Mouse (Mus musculus) intestine, embryonic 15.5 days (tissue): Measurements from ENCODE around the gene Rraga. TPM values are rescaled to one million over a fixed set of nuclear protein-coding genes. Genes with fewer than 3 reads are reported as not detected.
A peak's percentile ranks its signal among the peaks of the same experiment; 100 is the strongest.

Experiments
- ATAC-seq: fragments of 200-750 bp; cut with Nextera tagmentation; 2 replicates; pipeline ENCODE4 v1.8.0; 2017; ENCODE audit warnings: moderate TSS enrichment, moderate library complexity
- H3K27ac ChIP-seq: fragments of 300-500 bp; sonication (generic); 2 replicates; pipeline ENCODE4 v1.5.1; 2015; ENCODE audit warnings: mild to moderate bottlenecking, inconsistent platforms
- H3K27me3 ChIP-seq: fragments of 300-500 bp; sonication (generic); replicated peaks from 2 replicates; pipeline ENCODE4 v1.6.1; 2015; ENCODE audit warnings: inconsistent platforms
- H3K36me3 ChIP-seq: fragments of 300-500 bp; sonication (generic); 2 replicates; pipeline ENCODE4 v1.6.1; 2015; ENCODE audit warnings: inconsistent platforms
- H3K4me1 ChIP-seq: fragments of 300-500 bp; sonication (generic); replicated peaks from 2 replicates; pipeline ENCODE4 v1.6.1; 2015; ENCODE audit warnings: inconsistent platforms
- H3K4me2 ChIP-seq: fragments of 300-500 bp; sonication (generic); replicated peaks from 2 replicates; pipeline ENCODE4 v1.6.1; 2015; ENCODE audit warnings: mild to moderate bottlenecking, inconsistent platforms
- H3K4me3 ChIP-seq: fragments of 300-500 bp; sonication (generic); replicated peaks from 2 replicates; pipeline ENCODE4 v1.5.1; 2015; ENCODE audit warnings: inconsistent platforms
- H3K9ac ChIP-seq: fragments of 300-500 bp; sonication (generic); 2 replicates; pipeline ENCODE4 v1.6.1; 2015; ENCODE audit warnings: inconsistent platforms
- H3K9me3 ChIP-seq: fragments of 300-500 bp; sonication (generic); 2 replicates; pipeline ENCODE4 v1.6.1; 2016; ENCODE audit warnings: inconsistent platforms
- WGBS: fragments of 180-500 bp; shearing (Covaris S2); methylation state at CpG from one replicate; pipeline ENCODE4 v1.1.7; 2015; 5-methylcytosine and 5-hydroxymethylcytosine counted together
- polyA plus RNA-seq: library from polyadenylated mRNA; unstranded; fragments of >200 nt; fragmentation: Nextera tagmentation; extraction: Ambion mirVana; gene quantifications from 2 replicates; pipeline ENCODE4 v1.2.1, GENCODE M21; 2015

Gene Rraga
- polyA plus RNA-seq, 1 experiment from 2014 or later, result 69.8 TPM

DNA sequence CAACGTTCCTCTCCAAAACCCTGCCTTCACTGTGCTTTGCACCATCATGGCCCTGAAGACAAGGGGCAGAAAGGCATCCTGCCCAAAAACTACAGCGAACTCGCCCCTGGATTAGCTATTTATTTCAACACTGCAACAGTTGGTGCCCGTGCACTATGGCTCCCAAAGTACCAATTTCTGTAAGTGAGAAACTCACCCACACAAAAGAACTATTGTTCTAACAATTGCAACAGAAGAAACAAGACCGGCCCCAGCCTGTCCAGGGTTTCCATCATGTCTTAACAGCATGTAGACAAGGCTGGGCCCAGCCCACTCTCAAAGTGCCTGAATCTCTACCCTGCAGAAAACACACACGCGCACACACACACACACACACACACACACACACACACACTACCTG lies 18.1 kb upstream of the Rraga start:
- H3K4me3 ChIP-seq, result no peak overlapping the region
- no peak overlapping the region for H3K27ac ChIP-seq
- no peak overlapping the region for H3K4me2 ChIP-seq
- 73% methylated on average over 7 of the region's 7 CpGs for WGBS
- no peak overlapping the region for H3K9ac ChIP-seq
- no peak for ATAC-seq
- H3K36me3 ChIP-seq, result no peaks in the 10 kb centered on the region
- H3K27me3 ChIP-seq, result no peaks in the 10 kb centered on the region
- no peaks in the 10 kb centered on the region for H3K4me1 ChIP-seq
- no peaks in the 10 kb centered on the region for H3K9me3 ChIP-seq

DNA sequence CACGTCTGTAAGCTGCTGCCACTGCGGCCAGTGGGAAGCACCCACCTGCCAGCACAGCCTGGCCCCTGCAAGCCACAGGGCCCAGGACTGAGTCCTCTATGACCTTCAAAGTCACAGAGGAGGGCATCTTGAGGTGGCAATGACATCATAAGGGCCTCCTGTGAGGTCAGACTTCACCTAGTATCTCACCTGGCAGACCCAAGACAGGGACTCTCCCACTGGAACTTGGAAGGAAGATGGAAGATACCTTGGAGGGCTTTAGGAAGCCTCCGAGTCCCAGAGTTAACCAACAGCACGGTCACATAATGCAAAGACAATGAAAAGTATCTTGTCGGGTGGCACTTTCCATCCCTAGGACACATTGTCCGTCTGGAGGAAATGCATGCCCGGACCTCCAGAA lies 17.2 kb upstream of the Rraga start, which contains the start of gene Saxo1:
Saxo1 (minus strand) TSS at position 101 of the 400 bp plus-strand sequence.
- no peaks in the 10 kb centered on the region for H3K4me1 ChIP-seq
- H3K4me3 ChIP-seq, result no peak within 1 kb of the TSS
- no peaks in the 10 kb centered on the region for H3K36me3 ChIP-seq
- no peak within 1 kb of the TSS for H3K4me2 ChIP-seq
- H3K27ac ChIP-seq, result no peak within 1 kb of the TSS
- no peak for ATAC-seq
- H3K27me3 ChIP-seq, result no peaks in the 10 kb centered on the region
- no peaks in the 10 kb centered on the region for H3K9me3 ChIP-seq
- WGBS, result 92% methylated on average over 7 of the region's 7 CpGs
- H3K9ac ChIP-seq, result no peak within 1 kb of the TSS

GRCm38 (mm10) chr4:86559006-86559405 lies 16.5 kb upstream of the Rraga start:
- no peak for ATAC-seq
- Histone ChIP-seq H3K4me1 (no peaks in the 10 kb centered on the region), H3K4me2 (no peak overlapping the region), H3K9me3 (no peaks in the 10 kb centered on the region), H3K4me3 (no peak overlapping the region), H3K27ac (no peak overlapping the region), H3K27me3 (no peaks in the 10 kb centered on the region), H3K9ac (no peak overlapping the region), H3K36me3 (no peaks in the 10 kb centered on the region)
- WGBS, result 61% methylated on average over 4 of the region's 4 CpGs

- 95% methylated on average over 3 of the region's 3 CpGs for WGBS
- no peak overlapping the region for H3K27ac ChIP-seq
- no peaks in the 10 kb centered on the region for H3K27me3 ChIP-seq
- H3K9me3 ChIP-seq, result no peaks in the 10 kb centered on the region
- H3K4me1 ChIP-seq, result no peaks in the 10 kb centered on the region
- no peak overlapping the region for H3K9ac ChIP-seq
- no peak for ATAC-seq
- H3K36me3 ChIP-seq, result no peaks in the 10 kb centered on the region
- H3K4me2 ChIP-seq, result no peak overlapping the region
- H3K4me3 ChIP-seq, result no peak overlapping the region
These were observed 14.4 kb upstream of the Rraga start for GRCm38 (mm10) chr4:86561061-86561460.

DNA sequence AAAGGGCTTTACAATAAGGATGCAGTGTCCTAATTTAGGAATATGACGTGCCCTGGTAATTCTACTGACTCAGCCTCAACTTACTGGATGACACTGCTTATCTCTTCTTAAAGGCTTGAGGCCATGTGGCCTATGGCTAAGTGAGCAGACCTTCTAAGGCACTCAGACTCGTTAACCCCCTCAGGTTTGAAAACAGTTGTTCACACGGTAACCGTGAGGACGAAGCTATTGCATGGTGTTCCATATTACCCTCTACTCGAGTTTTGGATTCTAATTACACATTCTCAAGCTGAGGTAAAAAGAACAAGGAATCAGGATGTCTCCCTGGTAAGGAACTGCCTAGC lies 557 bp upstream of the Rraga start:
- peak; percentile 13 for ATAC-seq
- Histone ChIP-seq H3K27ac (peak overlapping the region; percentile 96), H3K9ac (peak overlapping the region; percentile 90), H3K9me3 (no peaks in the 10 kb centered on the region), H3K27me3 (no peaks in the 10 kb centered on the region), H3K4me1 (peaks cover 9% of the 10 kb centered on the region), H3K36me3 (0 out of 2 replicates have a peak, but pooled peaks cover 2% of the 10 kb centered on the region), H3K4me2 (peak overlapping the region; percentile 79), H3K4me3 (peak overlapping the region; percentile 84)
- WGBS, result 15% methylated on average over 6 of the region's 6 CpGs

DNA sequence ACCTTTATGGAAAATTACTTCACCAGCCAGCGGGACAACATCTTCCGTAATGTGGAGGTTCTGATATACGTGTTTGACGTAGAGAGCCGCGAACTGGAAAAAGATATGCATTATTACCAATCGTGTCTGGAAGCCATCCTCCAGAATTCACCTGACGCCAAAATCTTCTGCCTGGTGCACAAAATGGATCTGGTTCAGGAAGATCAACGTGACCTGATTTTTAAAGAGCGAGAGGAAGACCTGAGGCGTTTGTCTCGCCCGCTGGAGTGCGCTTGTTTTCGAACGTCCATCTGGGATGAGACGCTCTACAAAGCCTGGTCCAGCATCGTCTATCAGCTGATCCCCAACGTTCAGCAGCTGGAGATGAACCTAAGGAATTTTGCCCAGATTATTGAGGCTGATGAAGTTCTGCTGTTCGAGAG lies 663 bp downstream of the Rraga start:
- no peak for ATAC-seq
- peaks cover 9% of the 10 kb centered on the region for H3K4me1 ChIP-seq
- H3K4me2 ChIP-seq, result peak overlapping the region; percentile 79
- 0 out of 2 replicates have a peak, but pooled peaks cover 2% of the 10 kb centered on the region for H3K36me3 ChIP-seq
- WGBS, result 0% methylated on average over 20 of the region's 20 CpGs
- peak overlapping the region; percentile 96 for H3K27ac ChIP-seq
- H3K9ac ChIP-seq, result peak overlapping the region; percentile 90
- H3K4me3 ChIP-seq, result peak overlapping the region; percentile 84
- H3K9me3 ChIP-seq, result no peaks in the 10 kb centered on the region
- no peaks in the 10 kb centered on the region for H3K27me3 ChIP-seq

GRCm38 (mm10) chr4:86576630-86577225 lies 1.3 kb downstream of the Rraga start:
- ATAC-seq, result no peak
- WGBS, result 7% methylated on average over 11 of the region's 11 CpGs
- Histone ChIP-seq H3K9me3 (no peaks in the 10 kb centered on the region), H3K4me2 (peak overlapping the region; percentile 79), H3K4me1 (peaks cover 9% of the 10 kb centered on the region), H3K9ac (peak overlapping the region; percentile 90), H3K36me3 (0 out of 2 replicates have a peak, but pooled peaks cover 2% of the 10 kb centered on the region), H3K27me3 (no peaks in the 10 kb centered on the region), H3K4me3 (peak overlapping the region; percentile 84), H3K27ac (0 out of 2 replicates have a peak overlapping the region, but pooled peaks have one; percentile 96)

DNA sequence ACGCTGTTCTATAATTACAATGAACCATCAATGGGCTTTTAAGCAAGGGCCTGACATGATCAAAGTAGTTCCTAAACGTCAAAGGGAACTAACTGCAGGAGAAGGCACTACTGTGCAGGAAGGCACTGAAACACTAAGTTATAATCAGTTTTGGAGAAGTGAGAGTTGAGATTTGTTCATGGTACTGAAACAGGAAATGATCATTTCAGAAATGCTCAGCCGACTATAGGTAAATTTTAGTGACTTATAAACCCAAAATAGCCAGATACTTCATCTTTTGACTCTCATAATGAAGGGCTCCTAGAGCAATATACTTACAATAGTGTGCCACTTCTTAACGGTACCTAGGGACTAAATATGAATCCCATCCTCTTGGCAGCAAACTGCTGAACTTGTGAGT lies 4.6 kb downstream of the Rraga start:
- Histone ChIP-seq H3K27ac (no peak overlapping the region), H3K9ac (no peak overlapping the region), H3K9me3 (no peaks in the 10 kb centered on the region), H3K4me2 (no peak overlapping the region), H3K36me3 (peaks cover 16% of the 10 kb centered on the region; the same call in 1 of the 2 replicates), H3K27me3 (no peaks in the 10 kb centered on the region), H3K4me1 (peaks cover 9% of the 10 kb centered on the region), H3K4me3 (no peak overlapping the region)
- ATAC-seq, result no peak
- 69% methylated on average over 4 of the region's 4 CpGs for WGBS

- ATAC-seq, result no peak
- H3K9me3 ChIP-seq, result no peaks in the 10 kb centered on the region
- no peak overlapping the region for H3K4me2 ChIP-seq
- H3K27ac ChIP-seq, result no peak overlapping the region
- no peak overlapping the region for H3K9ac ChIP-seq
- 85% methylated on average over 3 of the region's 3 CpGs for WGBS
- H3K27me3 ChIP-seq, result no peaks in the 10 kb centered on the region
- H3K4me1 ChIP-seq, result peaks cover 9% of the 10 kb centered on the region
- no peak overlapping the region for H3K4me3 ChIP-seq
- peaks cover 16% of the 10 kb centered on the region; the same call in 1 of the 2 replicates for H3K36me3 ChIP-seq
These were observed 5.1 kb downstream of the Rraga start for GRCm38 (mm10) chr4:86580591-86580990.

GRCm38 (mm10) chr4:86588236-86588635 lies 12.8 kb downstream of the Rraga start:
- H3K9me3 ChIP-seq, result no peaks in the 10 kb centered on the region
- H3K27me3 ChIP-seq, result no peaks in the 10 kb centered on the region
- 86% methylated on average over 3 of the region's 3 CpGs for WGBS
- ATAC-seq, result no peak
- H3K9ac ChIP-seq, result no peak overlapping the region
- H3K4me3 ChIP-seq, result no peak overlapping the region
- no peaks in the 10 kb centered on the region for H3K4me1 ChIP-seq
- H3K4me2 ChIP-seq, result no peak overlapping the region
- no peak overlapping the region for H3K27ac ChIP-seq
- H3K36me3 ChIP-seq, result peaks cover 17% of the 10 kb centered on the region

DNA sequence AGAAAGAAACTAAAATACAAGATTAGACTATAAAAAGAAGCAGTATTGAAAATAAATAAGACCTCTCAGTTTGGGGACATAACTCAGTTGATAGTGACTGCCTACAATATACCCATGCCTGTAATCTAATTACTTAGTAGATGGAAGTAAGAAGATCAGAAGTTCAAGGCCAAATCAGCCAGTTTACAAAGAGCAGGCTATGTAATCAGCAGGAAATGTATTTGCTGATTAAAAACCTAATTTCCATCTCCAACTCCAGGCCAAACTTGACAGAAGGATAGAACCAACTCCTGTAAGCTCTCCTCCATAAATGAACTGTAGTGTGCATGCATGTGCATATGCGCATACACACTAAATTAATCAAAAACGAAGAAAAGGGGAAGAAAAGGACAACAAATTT lies 15.8 kb downstream of the Rraga start:
- Histone ChIP-seq H3K9me3 (no peaks in the 10 kb centered on the region), H3K9ac (no peak overlapping the region), H3K4me1 (no peaks in the 10 kb centered on the region), H3K36me3 (peaks cover 11% of the 10 kb centered on the region), H3K4me2 (no peak overlapping the region), H3K27ac (no peak overlapping the region), H3K27me3 (no peaks in the 10 kb centered on the region), H3K4me3 (no peak overlapping the region)
- 90% methylated on average over 2 of the region's 2 CpGs for WGBS
- no peak for ATAC-seq

DNA sequence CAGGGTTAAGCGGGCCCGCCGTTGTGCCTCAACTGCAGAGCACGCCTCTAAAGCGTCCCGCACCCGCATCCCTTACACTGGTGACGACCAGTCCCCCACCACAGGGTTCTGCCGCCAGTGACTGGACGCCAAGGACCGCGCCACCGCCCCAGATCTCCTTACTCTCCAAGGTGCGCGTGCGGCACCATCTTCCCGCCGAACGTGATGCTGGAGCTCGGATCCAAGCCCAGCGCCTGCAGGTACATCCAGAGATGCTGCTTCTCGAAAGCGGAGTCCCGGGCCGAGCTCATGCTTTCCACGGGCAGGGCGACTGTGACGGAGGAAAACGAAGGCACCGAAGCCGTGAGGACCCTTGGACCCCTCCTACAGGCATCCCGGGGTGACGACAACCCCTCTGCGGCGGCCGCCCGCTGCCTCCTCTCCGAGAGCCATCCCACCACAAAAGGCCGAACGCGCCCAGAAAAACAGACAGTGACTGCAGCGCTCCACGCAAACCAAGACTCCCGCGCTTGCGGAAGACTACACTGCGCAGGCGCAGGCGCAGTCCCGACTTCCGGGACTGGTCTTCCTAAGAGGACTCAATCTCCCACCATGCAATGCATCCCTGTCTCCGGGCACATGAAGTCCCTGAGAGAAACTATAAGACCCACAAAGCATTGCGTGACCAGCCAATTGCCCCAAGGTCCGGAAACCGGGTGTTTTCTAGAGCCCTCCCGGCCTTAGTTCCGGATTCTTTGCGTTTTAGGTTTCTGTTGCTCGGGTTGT lies 36.2 kb downstream of the Rraga start, which contains the start of gene Haus6:
Haus6 (minus strand) TSS at position 532 of the 765 bp plus-strand sequence.
- peak within 1 kb of the TSS; percentile 81 for H3K9ac ChIP-seq
- H3K4me3 ChIP-seq, result peak within 1 kb of the TSS; percentile 69
- no peaks in the 10 kb centered on the region for H3K4me1 ChIP-seq
- peak; percentile 100 for ATAC-seq
- H3K27ac ChIP-seq, result peak within 1 kb of the TSS; percentile 61
- under 1% methylated on average over 59 of the region's 59 CpGs for WGBS
- no peaks in the 10 kb centered on the region for H3K36me3 ChIP-seq
- H3K4me2 ChIP-seq, result peak within 1 kb of the TSS; percentile 77
- H3K9me3 ChIP-seq, result no peaks in the 10 kb centered on the region
- no peaks in the 10 kb centered on the region for H3K27me3 ChIP-seq
